Comparison of ENCODE assay signal across 24 mouse cellular contexts in genomic region chr4:59853155-59853554, GRCm38 (mm10).
"Had no signal": no experiment of that assay in that cellular context is flagged by ENCODE, and none has a peak within 500 bp of the region (broad histone marks: within the 10 kb centered on the region; RNA-seq: fewer than 3 reads in every experiment).

No protein-coding gene starts in this region.

- H3K27me3 ChIP-seq: heart, embryonic 13.5 days; heart, embryonic 15.5 days; hindbrain, embryonic 13.5 days; hindbrain, embryonic 15.5 days; kidney, embryonic 15.5 days; limb, embryonic 13.5 days; limb, embryonic 15.5 days had no signal

- DNase-seq: forebrain, postnatal 0 days; gastrocnemius, postnatal 14 days; heart, adult 11 months; heart, adult 2 months; heart, postnatal 14 days; heart, postnatal 36 days; kidney, adult 11 months; kidney, adult 2 months; kidney, adult 9 months; kidney, postnatal 14 days; kidney, postnatal 36 days; layer of hippocampus, adult 9-11 months; layer of hippocampus, postnatal 36 days; left cerebral cortex, postnatal 4 days had no signal

- H3K9ac ChIP-seq: forebrain, postnatal 0 days; heart, embryonic 13.5 days; heart, embryonic 15.5 days; hindbrain, embryonic 13.5 days; hindbrain, embryonic 15.5 days; kidney, embryonic 15.5 days; limb, embryonic 13.5 days; limb, embryonic 15.5 days; liver, embryonic 14.5 days had no signal

- H3K36me3 ChIP-seq: limb, embryonic 13.5 days had no signal

- ATAC-seq: forebrain, postnatal 0 days; hindbrain, postnatal 0 days had no signal

- H3K4me2 ChIP-seq: heart, embryonic 11.5 days; heart, embryonic 13.5 days; heart, embryonic 15.5 days; hindbrain, embryonic 13.5 days; hindbrain, embryonic 15.5 days; kidney, embryonic 15.5 days; limb, embryonic 13.5 days; limb, embryonic 15.5 days had no signal

- H3K4me3 ChIP-seq: heart, adult 2 months; heart, embryonic 13.5 days; heart, embryonic 15.5 days; hindbrain, embryonic 13.5 days; hindbrain, embryonic 15.5 days; kidney, embryonic 15.5 days; limb, embryonic 13.5 days; limb, embryonic 15.5 days had no signal

- H3K9me3 ChIP-seq: heart, embryonic 15.5 days; hindbrain, embryonic 13.5 days; hindbrain, embryonic 15.5 days; kidney, embryonic 15.5 days; limb, embryonic 15.5 days had no signal

- H3K4me1 ChIP-seq: kidney, embryonic 15.5 days had no signal

- H3K27ac ChIP-seq: heart, adult 2 months; heart, embryonic 13.5 days; heart, embryonic 15.5 days; hindbrain, embryonic 13.5 days; hindbrain, embryonic 15.5 days; hindbrain, postnatal 0 days; kidney, embryonic 15.5 days; limb, embryonic 13.5 days; limb, embryonic 15.5 days; liver, embryonic 14.5 days had no signal
